Mouse (Mus musculus): ENCODE data around the gene Creg2.
"Not testable (repeated sequence)": the region's sequence is repeated elsewhere in the genome, so short reads cannot be mapped to it uniquely, and the experiment has no call there.

Gene Creg2

DNA sequence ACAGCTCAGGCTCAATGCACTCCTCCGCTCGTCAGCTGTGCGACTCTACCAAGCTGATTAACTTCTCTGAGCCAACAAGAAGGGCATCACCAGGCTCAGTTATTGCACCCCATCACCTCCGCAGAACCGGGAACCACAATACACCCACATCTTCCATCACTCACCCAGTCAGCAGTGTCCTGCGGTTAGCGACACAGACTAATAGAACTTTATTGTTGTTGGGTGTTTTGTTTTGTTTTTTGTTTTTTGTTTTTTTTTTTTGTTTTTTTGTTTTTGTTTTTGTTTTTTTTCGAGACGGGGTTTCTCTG is at the start of gene Creg2:
Gene Creg2, minus strand, starts transcription at position 234 of the 308 bp plus-strand sequence.
- no peak for DNase-seq (ENCODE audit: low read depth, low spot score)

GRCm38 (mm10) chr1:39700599-39701273 is 49.5 kb upstream of the Creg2 start:
- DNase-seq (ENCODE audit: low read depth, low spot score), result no peak

DNA sequence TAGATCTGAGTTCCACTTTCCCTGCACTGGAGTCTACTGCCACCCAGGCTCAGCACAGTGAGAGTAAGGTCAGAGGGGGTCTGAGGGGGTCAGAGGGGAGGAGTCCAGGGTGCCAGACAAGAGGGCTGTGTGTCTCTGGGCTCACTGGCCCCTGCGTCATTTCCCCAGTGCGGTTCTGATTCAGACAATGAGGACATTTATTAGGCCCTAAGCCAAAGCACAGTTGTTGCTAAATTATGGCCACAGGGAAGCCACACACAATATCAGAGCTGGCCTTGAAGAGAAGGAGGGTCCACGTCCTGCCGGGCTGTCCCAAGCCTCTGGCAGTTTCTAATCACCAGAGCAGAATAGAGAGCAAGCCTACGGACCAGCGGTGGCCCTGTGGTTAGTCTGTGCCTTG is 47.2 kb upstream of the Creg2 start:
- no peak for DNase-seq (ENCODE audit: low read depth, low spot score)

DNA sequence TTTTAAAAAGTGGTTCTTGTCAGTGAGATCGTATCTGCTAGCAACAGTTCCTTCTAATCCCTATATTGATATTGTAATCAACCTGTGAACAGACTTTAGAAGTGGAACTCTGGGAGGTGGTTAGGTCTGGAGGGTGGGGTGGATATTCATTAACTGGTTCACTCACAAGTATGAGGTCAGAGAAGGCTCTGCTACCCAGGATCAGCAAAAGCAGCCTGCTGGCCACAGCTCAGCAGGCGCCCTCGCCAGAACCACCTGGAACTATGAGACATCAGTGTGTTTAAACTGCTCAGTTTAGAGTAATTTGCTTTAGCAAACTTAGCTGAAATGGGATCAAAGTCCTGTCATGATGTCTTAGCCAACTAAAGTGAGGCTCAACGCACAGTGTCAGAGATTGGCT is 43.9 kb upstream of the Creg2 start:
- DNase-seq (ENCODE audit: low read depth, low spot score), result no peak

DNA sequence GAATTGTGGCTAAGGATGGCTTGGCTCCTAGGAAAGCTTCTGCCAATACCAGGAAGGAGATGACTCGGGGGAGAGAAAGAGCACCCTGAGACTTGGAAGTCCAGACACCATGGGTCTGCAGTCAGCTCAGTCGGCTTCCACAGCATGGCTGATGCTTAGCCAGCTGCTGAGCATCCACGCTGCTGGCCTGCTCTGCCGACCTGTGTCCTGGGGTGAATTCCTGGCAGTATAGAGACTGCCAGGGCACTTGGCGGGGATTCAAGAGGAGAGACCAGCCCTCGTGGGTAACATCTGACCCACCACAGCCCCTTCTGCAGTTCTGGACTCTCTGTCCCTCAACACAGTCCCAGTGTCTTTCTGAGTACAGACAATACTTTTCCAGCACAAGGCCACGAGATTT is 43.5 kb upstream of the Creg2 start:
- DNase-seq (ENCODE audit: low read depth, low spot score), result no peak

DNA sequence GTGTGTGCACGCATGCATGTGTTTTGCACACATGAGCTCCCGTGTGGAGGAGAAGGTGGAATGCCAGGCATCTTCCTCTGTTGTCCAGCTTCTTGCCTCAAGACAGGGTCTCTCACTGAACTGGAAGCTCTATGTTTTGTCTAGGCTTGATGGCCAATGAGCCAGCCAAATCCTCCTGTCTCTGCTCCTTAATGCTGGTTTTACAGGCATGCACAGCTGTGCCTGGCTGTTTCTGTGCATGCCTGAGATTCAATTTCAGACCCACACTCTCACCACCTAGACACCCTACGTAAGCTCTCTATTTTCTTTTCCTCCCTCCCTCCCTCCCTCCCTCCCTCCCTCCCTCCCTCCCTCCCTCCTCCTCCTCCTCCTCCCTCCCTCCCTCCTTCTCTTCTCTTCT is 40.7 kb upstream of the Creg2 start:
- no peak for DNase-seq (ENCODE audit: low read depth, low spot score)

DNA sequence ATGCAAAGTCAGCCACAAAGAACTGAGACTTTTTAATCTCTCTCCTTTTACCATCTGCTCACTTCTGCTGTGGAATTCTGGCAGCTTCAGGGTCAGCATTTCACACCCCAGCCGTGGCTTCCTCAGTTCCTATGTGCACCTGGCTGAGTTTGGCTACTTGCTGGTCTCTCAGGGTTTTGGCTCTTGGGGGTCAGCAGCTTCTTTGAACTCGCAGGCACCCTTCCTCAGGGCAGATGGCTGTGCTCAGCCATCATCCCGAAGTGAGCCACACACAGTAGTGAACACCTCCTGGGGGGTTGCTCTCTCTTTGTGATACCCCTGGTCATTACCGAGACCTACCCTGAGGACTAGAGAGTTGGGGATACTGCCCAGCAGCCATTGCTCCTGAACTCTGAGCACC is 39.8 kb upstream of the Creg2 start:
- no peak for DNase-seq (ENCODE audit: low read depth, low spot score)

- no peak for DNase-seq (ENCODE audit: low read depth, low spot score)
These were observed 37.3 kb upstream of the Creg2 start for GRCm38 (mm10) chr1:39688573-39688972.

DNA sequence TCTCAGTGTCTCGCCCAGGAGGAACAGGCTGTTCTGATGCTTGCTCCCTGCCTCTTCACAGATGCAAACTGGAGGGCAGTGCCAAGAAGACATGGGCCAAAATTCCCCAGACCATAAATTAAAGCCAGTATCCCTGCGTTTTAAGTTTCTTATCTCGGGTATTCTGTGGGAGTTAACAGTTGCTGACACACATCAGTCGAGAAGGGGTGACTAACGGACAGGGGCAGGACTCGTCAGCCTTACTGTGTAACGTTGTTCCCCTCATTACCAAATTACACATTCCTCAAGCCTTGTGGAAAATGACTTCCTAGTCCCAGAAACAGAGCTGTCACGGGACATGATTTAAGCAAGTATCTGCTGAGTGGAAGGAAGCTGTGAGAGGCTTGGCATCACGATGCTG is 36.0 kb upstream of the Creg2 start:
- no peak for DNase-seq (ENCODE audit: low read depth, low spot score)

- no peak for DNase-seq (ENCODE audit: low read depth, low spot score)
These were observed 34.6 kb upstream of the Creg2 start for GRCm38 (mm10) chr1:39685841-39686240.

GRCm38 (mm10) chr1:39681638-39682037 is 30.4 kb upstream of the Creg2 start:
- DNase-seq (ENCODE audit: low read depth, low spot score), result no peak

GRCm38 (mm10) chr1:39680546-39680945 is 29.3 kb upstream of the Creg2 start:
- DNase-seq (ENCODE audit: low read depth, low spot score), result no peak

- no peak for DNase-seq (ENCODE audit: low read depth, low spot score)
These were observed 27.6 kb upstream of the Creg2 start for GRCm38 (mm10) chr1:39678883-39679282.

DNA sequence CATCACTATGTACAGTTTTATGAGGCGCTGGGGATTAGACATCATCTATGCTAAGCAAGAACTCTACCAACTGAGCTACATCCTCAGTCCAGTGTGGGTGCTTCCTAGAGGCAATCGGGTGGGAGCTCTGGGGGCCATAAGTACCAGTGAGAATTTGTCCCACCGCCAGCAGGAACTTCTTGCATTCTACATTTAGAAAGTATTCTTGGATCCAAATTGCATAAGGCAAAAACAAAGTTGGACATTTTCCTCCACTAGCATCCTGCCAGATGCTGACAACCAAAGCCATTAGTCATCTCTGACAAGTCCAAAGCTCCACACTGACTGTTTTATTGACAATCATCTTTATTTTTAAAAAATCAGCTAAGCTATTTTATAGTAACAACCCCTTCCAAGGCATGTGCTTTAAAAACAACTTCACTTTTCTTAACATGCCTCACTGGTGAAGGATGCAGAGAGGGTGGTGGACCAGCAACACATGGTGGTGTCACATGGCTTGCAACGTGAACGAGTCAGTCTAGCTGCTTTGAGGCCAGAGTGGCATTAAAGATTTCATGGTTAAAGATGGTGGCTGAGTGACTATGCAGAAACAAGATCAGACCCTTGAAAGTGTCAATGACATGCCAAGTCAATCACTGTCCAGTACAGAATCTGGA is 25.1 kb upstream of the Creg2 start:
- no peak for DNase-seq (ENCODE audit: low read depth, low spot score)

DNA sequence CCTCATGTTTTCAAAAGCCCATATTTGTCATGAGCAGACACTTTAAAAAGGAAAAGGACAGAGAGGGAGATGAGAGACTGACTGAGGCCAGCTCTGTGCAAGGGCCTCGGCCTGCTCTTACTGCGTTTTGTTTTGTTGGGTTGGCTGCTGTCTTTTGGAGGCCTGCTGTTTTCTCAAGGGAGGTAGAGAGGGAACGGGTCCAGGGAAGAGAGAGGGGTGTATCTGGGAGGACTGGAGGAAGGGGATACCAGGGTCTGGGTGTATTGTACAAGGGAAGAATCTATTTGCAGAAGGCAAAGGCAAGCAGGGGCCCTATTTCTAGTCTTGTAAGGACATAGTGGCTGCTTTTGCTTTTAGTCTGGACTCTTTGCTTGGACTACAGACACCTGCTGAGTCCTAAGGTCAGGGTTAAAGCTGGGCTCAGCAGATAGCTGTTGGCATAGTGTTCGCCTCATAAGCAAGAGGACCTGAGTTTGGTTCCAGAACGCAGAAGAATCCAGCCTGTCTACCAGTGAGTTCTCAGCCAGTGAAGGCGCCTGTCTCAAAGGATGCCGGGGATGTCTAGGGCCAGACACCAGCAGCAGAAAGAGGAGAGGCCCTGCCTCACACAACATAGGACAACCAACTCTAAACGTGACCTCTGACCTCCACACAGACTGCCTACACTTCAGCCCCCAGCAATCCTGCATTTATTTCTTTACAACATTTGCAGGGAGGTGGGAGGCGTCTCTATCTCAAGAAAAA is 21.3 kb upstream of the Creg2 start:
- DNase-seq (ENCODE audit: low read depth, low spot score), result no peak

DNA sequence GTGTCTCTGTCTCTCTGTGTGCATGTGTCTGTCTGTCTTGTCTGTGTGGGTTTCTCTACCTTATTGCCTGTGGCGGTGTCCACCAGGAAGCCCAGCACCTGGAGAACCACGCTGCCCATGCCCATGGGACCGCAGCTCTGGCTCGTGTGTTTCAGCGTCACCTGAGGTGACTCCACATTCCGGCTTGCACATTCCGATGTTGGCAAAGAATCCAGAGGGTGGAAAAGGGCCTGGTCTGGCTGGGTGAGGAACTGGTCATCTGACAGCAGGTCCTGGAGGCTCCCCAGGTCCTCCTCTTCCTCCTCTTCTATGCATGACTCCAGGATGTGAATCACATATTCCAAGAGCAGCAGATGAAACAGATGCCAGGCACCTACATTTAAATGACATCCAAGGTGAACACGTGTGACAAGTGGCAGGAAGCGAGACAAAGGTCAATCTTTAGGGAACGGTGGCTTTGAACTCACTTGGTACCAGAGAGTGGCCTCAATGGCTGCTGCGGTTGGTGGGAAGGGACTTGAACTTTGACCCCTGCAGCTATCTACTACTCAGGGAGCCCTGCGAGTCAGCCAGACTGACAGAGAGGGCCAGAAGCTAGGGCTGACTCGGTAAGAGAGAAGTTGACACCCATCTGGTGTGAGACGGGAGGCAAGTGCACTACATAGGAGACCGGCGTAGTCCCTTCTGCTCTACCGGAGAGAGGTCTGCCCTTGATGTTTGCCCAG is 19.1 kb upstream of the Creg2 start:
- DNase-seq (ENCODE audit: low read depth, low spot score), result no peak

- no peak for DNase-seq (ENCODE audit: low read depth, low spot score)
These were observed 15.5 kb upstream of the Creg2 start for GRCm38 (mm10) chr1:39666751-39667252.

DNA sequence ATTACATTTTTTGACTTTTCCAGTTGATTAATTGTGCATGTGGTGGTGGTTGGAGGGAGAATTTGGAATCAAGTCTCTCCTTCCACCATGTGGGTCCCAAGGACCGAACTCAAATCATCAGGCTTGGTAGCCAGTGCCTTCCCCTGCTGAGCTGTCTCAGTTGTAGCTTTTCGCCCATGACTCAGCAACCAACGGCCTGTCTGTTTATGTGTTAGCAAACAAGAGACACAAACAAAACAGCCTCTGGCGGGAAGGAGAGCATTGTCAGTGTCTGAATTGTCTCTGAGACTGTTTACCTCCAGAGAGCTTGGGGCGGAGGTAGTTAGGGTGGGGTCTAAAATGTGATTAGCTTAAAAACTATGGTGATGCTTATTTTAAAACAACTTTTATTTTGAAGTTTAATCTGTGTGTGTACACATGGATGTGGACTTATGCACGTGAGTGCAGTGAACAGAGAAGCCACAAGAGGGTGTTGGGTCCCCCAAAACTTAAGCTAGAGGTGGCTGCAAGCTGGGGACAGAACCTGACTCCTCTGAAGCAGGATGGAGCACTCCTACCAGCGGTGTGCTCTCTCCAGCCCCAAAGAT is 12.9 kb upstream of the Creg2 start:
- DNase-seq (ENCODE audit: low read depth, low spot score), result no peak

DNA sequence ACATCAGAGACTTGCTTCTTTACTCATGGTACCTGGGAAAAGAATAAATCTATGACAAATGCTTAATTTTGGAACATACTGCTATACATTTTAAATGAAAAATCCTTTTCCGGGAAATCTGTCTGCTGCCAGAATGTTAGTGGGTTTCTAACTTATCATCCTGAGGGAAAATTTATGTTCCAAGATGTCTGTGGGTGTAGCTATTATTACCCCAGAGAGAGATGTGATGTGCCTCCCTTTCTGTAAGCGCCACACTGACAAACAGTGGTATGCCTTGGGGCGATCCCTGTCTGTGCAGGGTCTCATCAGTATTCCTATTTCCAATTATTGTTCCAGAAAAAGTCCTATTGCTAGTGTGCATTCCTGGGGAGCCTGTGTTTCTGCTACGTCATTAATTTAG is 11.8 kb upstream of the Creg2 start:
- DNase-seq (ENCODE audit: low read depth, low spot score), result no peak

- DNase-seq (ENCODE audit: low read depth, low spot score), result no peak
These were observed 5.8 kb upstream of the Creg2 start for GRCm38 (mm10) chr1:39656976-39657529.

- DNase-seq (ENCODE audit: low read depth, low spot score), result not testable (repeated sequence)
These were observed 3.6 kb upstream of the Creg2 start for GRCm38 (mm10) chr1:39654901-39655300.
